Mouse (Mus musculus) stomach, embryonic 16.5 days (tissue): ENCODE data around the gene Nek2. TPM values are rescaled to one million over a fixed set of nuclear protein-coding genes. Genes with fewer than 3 reads are reported as not detected.

Source experiments
- ATAC-seq: fragments of 200-750 bp; cut with Nextera tagmentation; 2 replicates; pipeline ENCODE4 v1.8.0; 2017; ENCODE audit warnings: moderate number of reproducible peaks, moderate TSS enrichment; ENCODE audit not compliant: insufficient read depth, low FRiP score
- H3K27ac ChIP-seq: fragments of 300-500 bp; sonication (generic); 2 replicates; pipeline ENCODE4 v1.5.1; 2014; ENCODE audit warnings: low read length
- H3K27me3 ChIP-seq: fragments of 300-500 bp; sonication (generic); 2 replicates; pipeline ENCODE4 v1.6.1; 2014; ENCODE audit warnings: low read length, control low read depth, mixed read lengths; ENCODE audit not compliant: control insufficient read depth, insufficient read depth
- H3K36me3 ChIP-seq: fragments of 300-500 bp; sonication (generic); 2 replicates; pipeline ENCODE4 v1.6.1; 2014; ENCODE audit warnings: low read length; ENCODE audit not compliant: control insufficient read depth, insufficient read depth
- H3K4me1 ChIP-seq: fragments of 300-500 bp; sonication (generic); 2 replicates; pipeline ENCODE4 v1.6.1; 2014; ENCODE audit warnings: low read length, control low read depth, mixed read lengths; ENCODE audit not compliant: control insufficient read depth, insufficient read depth
- H3K4me2 ChIP-seq: fragments of 300-500 bp; sonication (generic); 2 replicates; pipeline ENCODE4 v1.6.1; 2014; ENCODE audit warnings: low read depth, low read length, mixed read lengths
- H3K4me3 ChIP-seq: fragments of 300-500 bp; sonication (generic); replicated peaks from 2 replicates; pipeline ENCODE4 v1.5.1; 2014; ENCODE audit warnings: mild to moderate bottlenecking, low read length
- H3K9ac ChIP-seq: fragments of 300-500 bp; sonication (generic); 2 replicates; pipeline ENCODE4 v1.6.1; 2014; ENCODE audit warnings: low read length
- H3K9me3 ChIP-seq: fragments of 300-500 bp; sonication (generic); replicated peaks from 2 replicates; pipeline ENCODE4 v1.6.1; 2016; ENCODE audit warnings: low read length, control low read depth; ENCODE audit not compliant: control insufficient read depth
- WGBS: fragments of 180-500 bp; shearing (Covaris S2); extraction: QIAGEN DNeasy Blood & Tissue Kit; methylation state at CpG from one replicate; pipeline ENCODE4 v1.1.7; 2014; 5-methylcytosine and 5-hydroxymethylcytosine counted together
- polyA plus RNA-seq: library from polyadenylated mRNA; unstranded; fragments of >200 nt; fragmentation: Nextera tagmentation; extraction: Ambion mirVana; gene quantifications from 2 replicates; pipeline ENCODE4 v1.2.1, GENCODE M21; 2015

Nek2 gene
- polyA plus RNA-seq, 1 experiment from 2014 or later: 32.1 TPM

- Histone ChIP-seq H3K9ac (no peak overlapping the region), H3K4me3 (no peak overlapping the region), H3K4me2 (no peak overlapping the region), H3K36me3 (no peaks in the 10 kb centered on the region), H3K4me1 (peaks cover 6% of the 10 kb centered on the region), H3K27me3 (no peaks in the 10 kb centered on the region), H3K9me3 (no peaks in the 10 kb centered on the region), H3K27ac (no peak overlapping the region)
- ATAC-seq: no peak
- WGBS: 70% methylated on average over 8 of the region's 8 CpGs
Measured at GRCm38 (mm10) chr1:191880921-191881609, 59.8 kb downstream of the Nek2 start.

DNA sequence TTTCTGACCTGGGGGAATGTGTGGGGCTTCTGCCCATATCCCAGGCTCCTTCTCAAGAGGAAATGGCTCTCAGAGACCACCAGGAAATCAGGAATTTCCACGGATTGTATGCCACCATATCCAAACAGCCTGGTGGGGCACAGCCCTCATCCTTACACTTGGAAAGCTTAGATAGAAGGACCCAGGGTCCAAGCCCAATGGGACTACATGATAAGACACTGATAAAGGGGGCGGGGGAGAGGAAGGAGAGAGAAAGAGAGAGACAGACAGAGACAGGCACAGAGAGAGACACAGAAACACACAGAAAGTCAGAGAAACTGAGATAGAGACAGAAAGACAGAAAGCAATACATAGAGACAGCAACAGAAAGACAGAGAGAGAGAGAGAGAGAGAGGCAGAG lies 60.4 kb downstream of the Nek2 start:
- no peak for ATAC-seq
- H3K4me1 ChIP-seq: peaks cover 6% of the 10 kb centered on the region
- no peaks in the 10 kb centered on the region for H3K36me3 ChIP-seq
- no peak overlapping the region for H3K9ac ChIP-seq
- H3K27ac ChIP-seq: no peak overlapping the region
- H3K4me3 ChIP-seq: no peak overlapping the region
- no peaks in the 10 kb centered on the region for H3K9me3 ChIP-seq
- H3K4me2 ChIP-seq: no peak overlapping the region
- H3K27me3 ChIP-seq: no peaks in the 10 kb centered on the region
- 56% methylated on average over 2 of the region's 2 CpGs for WGBS

Other genes starting within 250 kb of the Nek2 start
- gene Dtl, start 245.9 kb upstream of the Nek2 start, polyA plus RNA-seq: 37.6 and 39.9 TPM in 2 replicates
- 46.1 and 47.8 TPM in 2 replicates for gene Ints7, start 245.8 kb upstream of the Nek2 start, polyA plus RNA-seq
- gene Lpgat1, start 103.6 kb upstream of the Nek2 start, polyA plus RNA-seq: 11.2 and 12.4 TPM in 2 replicates
- gene Slc30a1, start 85.3 kb downstream of the Nek2 start, polyA plus RNA-seq: 1.6 and 1.7 TPM in 2 replicates
- 0.19 and 0.25 TPM in 2 replicates for gene Rd3, start 155.9 kb downstream of the Nek2 start, polyA plus RNA-seq